Mouse (Mus musculus): Measurements from ENCODE around the gene Psmc1. TPM values are rescaled to one million over a fixed set of nuclear protein-coding genes. Genes with fewer than 3 reads are reported as not detected.

Psmc1 gene
- polyA plus RNA-seq, 1 experiment: 51.8 TPM

- H3K36me3 ChIP-seq (ENCODE audit: control insufficient read depth, insufficient read depth, low read length): no peaks in the 10 kb centered on the region
- WGBS: 51% methylated on average over 4 of the region's 4 CpGs
- TF ChIP-seq POLR2A (IDR thresholded peaks at IDR 0.05; ENCODE audit: low read depth, low read length) (no peak), CTCF (conservative IDR thresholded peaks at IDR 0.05; ENCODE audit: insufficient read depth, insufficient read length, low read depth, low read length) (no peak)
- DNase-seq: no peak
- H3K4me3 ChIP-seq (ENCODE audit: insufficient read depth, low read depth, low read length): no peak overlapping the region
- H3K27ac ChIP-seq (ENCODE audit: insufficient read depth, low read depth, low read length): no peak overlapping the region
- no peaks in the 10 kb centered on the region for H3K4me1 ChIP-seq (ENCODE audit: control insufficient read depth, insufficient read depth, low read length)
- no peaks in the 10 kb centered on the region for H3K27me3 ChIP-seq (replicated peaks; ENCODE audit: control insufficient read depth, insufficient read depth, low read length)
Measured at GRCm38 (mm10) chr12:100075715-100076114, 34.2 kb upstream of the Psmc1 start.

DNA sequence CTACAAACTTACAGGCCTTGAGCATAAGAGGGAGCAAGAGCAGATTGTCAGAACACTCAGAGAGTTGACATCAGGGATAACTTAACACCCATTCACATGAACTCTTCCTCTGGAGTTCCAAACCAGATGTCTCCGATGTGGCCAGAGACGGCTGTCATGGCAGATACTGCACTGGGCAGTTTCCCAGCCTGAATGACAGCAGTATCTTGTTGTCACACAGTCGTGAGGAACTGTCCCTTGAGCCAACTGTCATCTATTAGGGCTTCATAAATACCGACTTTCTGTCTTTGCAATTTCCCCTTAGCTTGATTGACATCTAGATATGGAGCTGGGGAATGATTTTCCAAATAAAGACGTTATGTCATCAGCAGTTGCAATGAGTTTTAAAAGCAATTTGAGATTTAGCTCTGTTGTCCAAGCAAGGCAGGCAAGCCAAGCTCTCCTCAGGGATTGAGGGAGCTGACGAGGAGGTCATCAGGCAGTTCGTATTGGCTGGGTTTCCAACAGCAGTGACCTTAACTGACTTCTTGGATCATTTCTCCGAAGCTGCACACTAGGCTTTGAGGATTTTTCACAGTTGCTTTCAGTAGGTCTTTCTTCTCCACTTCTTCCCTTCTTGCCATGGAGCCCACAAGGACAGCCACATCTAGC, 30.2 kb upstream of the Psmc1 start:
- Histone ChIP-seq H3K27ac (ENCODE audit: insufficient read depth, low read depth, low read length) (no peak overlapping the region), H3K27me3 (replicated peaks; ENCODE audit: control insufficient read depth, insufficient read depth, low read length) (no peaks in the 10 kb centered on the region), H3K4me3 (ENCODE audit: insufficient read depth, low read depth, low read length) (no peak overlapping the region), H3K4me1 (ENCODE audit: control insufficient read depth, insufficient read depth, low read length) (no peaks in the 10 kb centered on the region), H3K36me3 (ENCODE audit: control insufficient read depth, insufficient read depth, low read length) (no peaks in the 10 kb centered on the region)
- no peak for DNase-seq
- TF ChIP-seq POLR2A (IDR thresholded peaks at IDR 0.05; ENCODE audit: low read depth, low read length) (no peak), CTCF (conservative IDR thresholded peaks at IDR 0.05; ENCODE audit: insufficient read depth, insufficient read length, low read depth, low read length) (no peak)
- 70% methylated on average over 8 of the region's 8 CpGs for WGBS

DNA sequence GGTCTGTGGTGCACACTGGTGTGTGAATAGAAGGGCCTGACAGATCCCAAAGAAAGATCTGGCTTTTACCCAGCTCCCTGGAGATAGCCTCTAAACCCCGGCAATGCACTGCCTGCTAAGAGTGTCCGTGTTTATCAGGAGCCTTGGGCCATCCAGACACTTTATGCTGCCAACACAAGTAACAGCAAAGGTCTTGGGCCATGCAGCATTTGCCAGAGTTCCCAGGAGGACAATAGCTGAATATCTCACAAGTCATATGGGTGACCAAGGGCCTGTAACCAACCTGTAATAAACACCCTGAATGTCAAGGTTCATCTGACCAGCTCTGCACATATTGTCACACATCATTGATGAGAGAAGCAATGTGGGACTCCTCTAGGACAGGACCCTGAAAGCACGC, 21.9 kb upstream of the Psmc1 start:
- DNase-seq: no peak
- no peaks in the 10 kb centered on the region for H3K4me1 ChIP-seq (ENCODE audit: control insufficient read depth, insufficient read depth, low read length)
- no peak overlapping the region for H3K4me3 ChIP-seq (ENCODE audit: insufficient read depth, low read depth, low read length)
- H3K27ac ChIP-seq (ENCODE audit: insufficient read depth, low read depth, low read length): no peak overlapping the region
- no peaks in the 10 kb centered on the region for H3K27me3 ChIP-seq (replicated peaks; ENCODE audit: control insufficient read depth, insufficient read depth, low read length)
- no peak for TF ChIP-seq CTCF (conservative IDR thresholded peaks at IDR 0.05; ENCODE audit: insufficient read depth, insufficient read length, low read depth, low read length)
- no peak for TF ChIP-seq POLR2A (IDR thresholded peaks at IDR 0.05; ENCODE audit: low read depth, low read length)
- no peaks in the 10 kb centered on the region for H3K36me3 ChIP-seq (ENCODE audit: control insufficient read depth, insufficient read depth, low read length)
- WGBS: 76% methylated on average over 3 of the region's 3 CpGs

GRCm38 (mm10) chr12:100089265-100089664, 20.7 kb upstream of the Psmc1 start:
- Histone ChIP-seq H3K27ac (ENCODE audit: insufficient read depth, low read depth, low read length) (no peak overlapping the region), H3K4me3 (ENCODE audit: insufficient read depth, low read depth, low read length) (no peak overlapping the region), H3K27me3 (replicated peaks; ENCODE audit: control insufficient read depth, insufficient read depth, low read length) (no peaks in the 10 kb centered on the region), H3K36me3 (ENCODE audit: control insufficient read depth, insufficient read depth, low read length) (no peaks in the 10 kb centered on the region), H3K4me1 (ENCODE audit: control insufficient read depth, insufficient read depth, low read length) (no peaks in the 10 kb centered on the region)
- TF ChIP-seq CTCF (conservative IDR thresholded peaks at IDR 0.05; ENCODE audit: insufficient read depth, insufficient read length, low read depth, low read length): no peak
- TF ChIP-seq POLR2A (IDR thresholded peaks at IDR 0.05; ENCODE audit: low read depth, low read length): no peak
- 84% methylated on average over 5 of the region's 5 CpGs for WGBS
- DNase-seq: no peak

GRCm38 (mm10) chr12:100090750-100091149, 19.2 kb upstream of the Psmc1 start:
- H3K36me3 ChIP-seq (ENCODE audit: control insufficient read depth, insufficient read depth, low read length): no peaks in the 10 kb centered on the region
- no peak overlapping the region for H3K27ac ChIP-seq (ENCODE audit: insufficient read depth, low read depth, low read length)
- H3K27me3 ChIP-seq (replicated peaks; ENCODE audit: control insufficient read depth, insufficient read depth, low read length): no peaks in the 10 kb centered on the region
- no peak for TF ChIP-seq CTCF (conservative IDR thresholded peaks at IDR 0.05; ENCODE audit: insufficient read depth, insufficient read length, low read depth, low read length)
- no peak for TF ChIP-seq POLR2A (IDR thresholded peaks at IDR 0.05; ENCODE audit: low read depth, low read length)
- 86% methylated on average over 4 of the region's 4 CpGs for WGBS
- H3K4me1 ChIP-seq (ENCODE audit: control insufficient read depth, insufficient read depth, low read length): no peaks in the 10 kb centered on the region
- no peak overlapping the region for H3K4me3 ChIP-seq (ENCODE audit: insufficient read depth, low read depth, low read length)
- no peak for DNase-seq

GRCm38 (mm10) chr12:100093046-100093445, 16.9 kb upstream of the Psmc1 start:
- TF ChIP-seq CTCF (conservative IDR thresholded peaks at IDR 0.05; ENCODE audit: insufficient read depth, insufficient read length, low read depth, low read length) (no peak), POLR2A (IDR thresholded peaks at IDR 0.05; ENCODE audit: low read depth, low read length) (no peak)
- Histone ChIP-seq H3K27me3 (replicated peaks; ENCODE audit: control insufficient read depth, insufficient read depth, low read length) (no peaks in the 10 kb centered on the region), H3K4me1 (ENCODE audit: control insufficient read depth, insufficient read depth, low read length) (no peaks in the 10 kb centered on the region), H3K4me3 (ENCODE audit: insufficient read depth, low read depth, low read length) (no peak overlapping the region), H3K27ac (ENCODE audit: insufficient read depth, low read depth, low read length) (no peak overlapping the region), H3K36me3 (ENCODE audit: control insufficient read depth, insufficient read depth, low read length) (no peaks in the 10 kb centered on the region)
- no peak for DNase-seq
- 85% methylated on average over 11 of the region's 11 CpGs for WGBS

- no peak for DNase-seq
- Histone ChIP-seq H3K4me3 (ENCODE audit: insufficient read depth, low read depth, low read length) (no peak overlapping the region), H3K27ac (ENCODE audit: insufficient read depth, low read depth, low read length) (no peak overlapping the region), H3K36me3 (ENCODE audit: control insufficient read depth, insufficient read depth, low read length) (no peaks in the 10 kb centered on the region), H3K4me1 (ENCODE audit: control insufficient read depth, insufficient read depth, low read length) (no peaks in the 10 kb centered on the region), H3K27me3 (replicated peaks; ENCODE audit: control insufficient read depth, insufficient read depth, low read length) (no peaks in the 10 kb centered on the region)
- 66% methylated on average over 3 of the region's 3 CpGs for WGBS
- TF ChIP-seq CTCF (conservative IDR thresholded peaks at IDR 0.05; ENCODE audit: insufficient read depth, insufficient read length, low read depth, low read length) (no peak), POLR2A (IDR thresholded peaks at IDR 0.05; ENCODE audit: low read depth, low read length) (no peak)
Measured at GRCm38 (mm10) chr12:100099971-100100706, 9.8 kb upstream of the Psmc1 start.
